Mouse (Mus musculus) lung, postnatal 14 days (tissue): ENCODE data around the gene Maml2.

Source experiments
- DNase-seq: peaks from one replicate; pipeline ENCODE4 v3.0.0; 2021

Maml2 gene

DNA sequence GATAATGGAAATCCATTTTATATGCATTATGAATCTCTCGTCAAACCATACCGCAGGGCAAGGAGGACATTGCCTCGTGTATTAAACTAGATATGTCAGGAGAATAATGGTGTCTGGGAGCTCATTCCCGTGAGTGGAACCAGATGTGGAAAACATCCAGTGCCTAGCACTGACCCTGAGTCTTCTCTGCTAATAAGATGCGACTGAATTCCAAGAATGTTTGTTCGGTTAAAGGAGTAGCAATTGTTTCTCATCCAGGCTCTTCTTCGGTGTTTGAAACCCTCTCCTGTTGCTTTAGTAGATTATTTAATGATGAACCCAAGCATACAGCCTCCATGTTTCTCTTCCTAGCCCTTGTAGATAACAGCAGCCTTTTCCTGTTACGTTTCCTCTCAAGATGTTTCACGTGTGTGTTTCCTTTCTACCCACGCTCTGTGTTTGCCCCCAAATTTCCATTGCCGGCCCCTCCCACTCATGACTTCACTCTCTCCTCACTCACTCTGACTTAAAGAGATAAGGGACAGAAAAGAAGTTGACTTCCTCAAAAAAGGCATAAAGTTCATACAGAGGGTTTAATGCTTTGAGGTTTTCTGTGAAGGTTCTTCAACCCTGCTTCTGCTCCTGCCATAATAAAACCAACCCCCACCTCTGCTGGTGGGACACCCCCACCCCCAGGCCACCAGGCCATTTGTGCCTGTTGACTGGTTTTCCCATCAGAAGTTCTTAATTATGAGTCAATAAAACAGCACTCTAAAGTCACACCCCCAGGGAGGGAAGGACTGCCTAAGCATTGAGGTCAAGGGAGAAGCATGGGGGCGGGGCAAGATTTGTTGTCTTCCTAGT, 238.9 kb downstream of the Maml2 start:
- no peak for DNase-seq

- DNase-seq = no peak
These were observed 240.4 kb downstream of the Maml2 start for GRCm38 (mm10) chr9:13538200-13538599.

DNA sequence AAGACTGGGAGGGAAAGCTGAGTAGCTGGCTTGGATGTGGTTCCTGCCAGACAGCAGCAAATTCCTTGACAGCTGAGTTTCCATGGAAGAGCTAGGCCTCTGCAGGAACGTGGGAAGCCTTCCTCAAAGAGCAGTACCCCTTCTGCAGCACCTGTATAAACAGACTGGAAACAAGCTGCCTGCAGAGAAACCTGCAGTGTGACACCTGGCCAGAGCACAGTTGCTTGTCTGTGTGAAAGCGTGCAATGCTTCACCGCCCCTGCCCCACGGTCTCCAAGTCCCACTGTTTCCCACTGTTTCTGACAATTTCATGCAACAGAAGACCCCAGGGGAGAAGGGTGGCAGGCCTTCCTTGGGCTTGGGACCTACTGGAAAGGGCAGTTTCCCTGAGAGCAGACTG, 241.8 kb downstream of the Maml2 start:
- no peak for DNase-seq

- DNase-seq = no peak
These were observed 242.5 kb downstream of the Maml2 start for GRCm38 (mm10) chr9:13540227-13540626.

DNA sequence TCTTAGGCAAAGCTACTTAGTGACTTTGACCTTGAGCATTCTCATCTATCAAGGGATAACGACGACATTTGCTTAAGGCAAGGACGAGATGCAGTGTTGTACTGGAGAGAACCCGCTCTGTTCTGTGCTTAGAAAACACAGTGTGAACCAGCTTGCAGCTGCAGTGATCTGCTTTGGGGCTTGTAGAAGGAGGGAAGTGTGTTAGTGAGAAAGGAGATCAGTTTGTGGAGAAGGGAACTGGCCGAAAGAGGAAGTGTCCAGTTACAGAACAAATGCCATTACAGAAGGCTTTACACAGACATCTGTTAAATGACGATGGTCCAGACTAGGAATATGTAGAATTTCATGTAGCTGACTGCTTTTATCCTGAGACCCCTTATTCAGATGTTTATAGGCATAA, 243.0 kb downstream of the Maml2 start:
- no peak for DNase-seq

GRCm38 (mm10) chr9:13543167-13543566, 245.4 kb downstream of the Maml2 start:
- DNase-seq = no peak

DNA sequence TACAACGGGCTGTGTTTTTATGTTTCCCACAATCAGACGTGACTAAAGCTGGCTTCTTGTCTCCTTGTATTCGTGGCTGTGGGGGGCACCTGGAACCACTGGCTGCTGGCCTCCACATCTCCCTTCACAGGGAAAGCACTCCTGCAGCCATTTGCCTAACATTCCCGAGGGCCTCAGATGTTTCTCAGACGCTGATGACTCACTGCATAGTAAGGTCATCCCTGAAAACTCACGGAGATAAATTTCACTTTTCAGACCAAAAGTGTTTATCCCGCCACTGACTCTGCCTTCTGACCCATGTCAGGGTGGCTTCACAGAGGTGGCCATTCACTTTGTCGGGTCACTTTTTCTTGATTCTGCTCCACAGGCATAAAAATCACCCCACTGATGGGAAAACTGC, 246.4 kb downstream of the Maml2 start:
- DNase-seq = no peak

DNA sequence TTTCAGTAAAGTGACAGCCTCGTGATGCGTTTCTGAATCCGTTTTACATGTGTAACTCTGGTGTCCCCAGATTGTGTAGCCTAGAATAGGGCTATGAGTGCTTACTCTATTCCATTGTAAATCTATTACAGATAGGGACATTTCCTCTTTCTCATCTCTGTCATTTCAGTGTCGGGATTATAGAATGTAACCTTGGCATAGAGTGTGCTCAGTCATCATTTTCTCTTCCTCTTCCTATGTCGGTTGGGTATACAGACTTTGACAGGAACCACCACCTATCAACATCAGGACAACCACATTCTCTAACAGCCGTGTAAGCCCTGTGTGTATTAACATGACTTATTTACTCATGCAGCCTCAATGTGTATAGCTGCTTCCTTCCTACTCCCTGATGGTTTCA, 248.0 kb downstream of the Maml2 start:
- no peak for DNase-seq

DNA sequence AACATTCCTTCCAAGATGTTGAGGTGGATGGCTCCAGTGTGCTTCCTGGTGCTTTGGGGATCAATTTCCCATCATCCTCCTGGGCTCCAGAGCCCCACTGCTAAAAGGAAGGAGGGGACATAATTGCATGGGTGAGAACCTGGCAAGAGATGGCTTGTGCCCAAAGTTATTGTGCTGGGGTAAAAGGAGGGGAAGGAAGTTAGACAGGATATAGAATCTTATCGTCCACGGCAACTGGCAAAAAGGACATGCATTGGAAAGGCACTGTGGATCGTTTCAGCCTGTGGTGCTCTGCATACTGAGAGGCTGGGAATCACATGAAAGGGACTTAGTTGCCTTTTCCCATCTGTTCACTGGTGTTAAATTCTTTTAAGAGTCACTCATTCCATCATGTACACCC, 252.2 kb downstream of the Maml2 start:
- no peak for DNase-seq

DNA sequence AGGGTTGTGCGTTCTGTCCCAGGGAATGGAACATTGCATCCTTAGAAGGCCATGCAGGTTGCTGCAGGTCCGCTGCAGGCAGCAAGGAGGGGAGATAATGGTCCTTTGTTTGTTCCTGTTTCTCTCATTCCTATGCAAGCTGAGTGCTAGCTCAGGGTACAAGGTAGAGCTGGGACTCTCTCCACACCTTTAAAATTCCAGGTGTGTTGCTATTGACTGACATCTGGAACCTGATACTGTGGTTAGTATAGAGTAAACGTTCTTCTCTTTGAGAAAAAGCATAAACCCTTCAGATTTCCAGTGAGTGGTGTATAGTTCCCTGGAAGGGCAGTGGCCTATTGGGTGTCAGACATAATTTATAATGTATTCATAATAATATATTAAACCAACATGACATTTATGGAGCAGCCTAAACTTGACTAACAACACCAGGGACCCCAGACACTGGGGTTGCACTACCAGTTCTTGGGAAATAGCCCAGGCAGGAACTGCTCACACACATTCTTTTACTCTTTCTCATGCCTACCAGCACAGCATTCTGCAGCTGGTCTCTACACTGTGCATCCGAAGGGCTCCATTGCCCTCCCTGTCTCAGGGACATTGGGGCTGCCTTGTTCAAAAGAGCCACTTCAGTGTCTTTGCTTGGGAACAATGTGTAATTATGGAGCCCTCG, 254.8 kb downstream of the Maml2 start:
- DNase-seq = no peak

DNA sequence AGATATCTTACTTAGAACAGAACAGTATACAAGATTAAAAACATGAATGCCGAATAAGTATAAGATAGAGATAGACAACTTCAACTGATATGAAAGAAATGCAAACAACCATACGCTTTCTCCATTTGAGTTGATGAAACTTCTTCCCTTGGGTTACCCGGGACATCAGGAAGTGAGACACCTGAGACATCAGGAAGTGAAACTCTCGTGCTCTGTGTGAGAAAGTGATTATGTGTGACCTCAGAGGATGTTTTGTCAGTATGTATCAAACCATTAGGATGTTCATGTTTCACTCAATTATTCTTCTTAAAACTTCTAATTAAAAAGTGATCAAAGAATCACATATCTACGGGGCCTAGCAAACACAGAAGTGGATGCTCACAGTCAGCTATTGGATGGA, 257.0 kb downstream of the Maml2 start:
- DNase-seq = no peak

GRCm38 (mm10) chr9:13555973-13556481, 258.3 kb downstream of the Maml2 start:
- DNase-seq = no peak

- DNase-seq = no peak
These were observed 258.9 kb downstream of the Maml2 start for GRCm38 (mm10) chr9:13556696-13557095.

DNA sequence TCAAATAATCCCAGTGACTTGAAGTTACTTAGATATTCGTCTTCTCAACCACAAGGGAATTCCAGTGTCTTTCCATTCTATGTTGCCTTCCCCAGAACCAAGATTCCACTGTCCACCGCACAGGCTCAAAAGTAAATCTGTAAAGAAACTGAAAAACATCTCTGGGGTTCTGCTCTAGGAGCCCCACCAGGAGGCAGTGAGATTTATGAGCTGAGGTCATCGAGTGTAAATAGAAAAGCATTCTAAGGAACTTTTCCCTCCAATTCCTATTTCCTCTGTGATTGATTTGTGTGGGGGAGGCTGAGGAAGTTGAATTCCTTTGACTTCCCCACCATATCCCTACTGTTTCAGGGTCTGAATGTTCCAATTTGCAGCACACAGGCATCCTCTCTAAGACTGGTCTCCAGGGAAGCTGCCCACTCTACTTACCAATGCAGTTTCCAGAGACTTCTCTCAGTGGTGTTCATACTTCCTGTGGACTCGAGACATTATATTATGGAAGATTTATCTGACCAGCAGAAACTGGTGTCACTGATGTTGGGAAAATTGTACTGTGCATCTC, 261.1 kb downstream of the Maml2 start:
- DNase-seq = no peak

DNA sequence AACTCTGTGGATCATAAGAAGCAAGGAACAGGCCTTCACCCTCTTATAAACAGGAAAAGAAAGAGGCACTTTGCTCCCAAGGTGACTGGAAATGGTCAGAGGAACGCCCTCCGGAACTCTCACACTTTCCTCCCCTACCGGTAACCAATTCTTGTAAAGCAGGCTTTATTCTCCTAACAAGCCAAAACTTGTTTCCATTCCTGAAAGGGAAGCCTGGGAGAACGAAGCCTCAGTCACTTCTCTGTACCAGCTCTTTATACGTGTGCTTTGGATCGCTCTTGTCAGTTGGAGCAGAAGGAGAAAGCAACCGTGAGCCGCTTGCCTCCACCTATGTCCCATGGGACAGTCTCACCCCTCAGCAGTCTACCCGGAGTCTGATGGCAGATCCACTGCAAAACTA, 262.9 kb downstream of the Maml2 start:
- no peak for DNase-seq

- no peak for DNase-seq
These were observed 263.6 kb downstream of the Maml2 start for GRCm38 (mm10) chr9:13561335-13561734.

DNA sequence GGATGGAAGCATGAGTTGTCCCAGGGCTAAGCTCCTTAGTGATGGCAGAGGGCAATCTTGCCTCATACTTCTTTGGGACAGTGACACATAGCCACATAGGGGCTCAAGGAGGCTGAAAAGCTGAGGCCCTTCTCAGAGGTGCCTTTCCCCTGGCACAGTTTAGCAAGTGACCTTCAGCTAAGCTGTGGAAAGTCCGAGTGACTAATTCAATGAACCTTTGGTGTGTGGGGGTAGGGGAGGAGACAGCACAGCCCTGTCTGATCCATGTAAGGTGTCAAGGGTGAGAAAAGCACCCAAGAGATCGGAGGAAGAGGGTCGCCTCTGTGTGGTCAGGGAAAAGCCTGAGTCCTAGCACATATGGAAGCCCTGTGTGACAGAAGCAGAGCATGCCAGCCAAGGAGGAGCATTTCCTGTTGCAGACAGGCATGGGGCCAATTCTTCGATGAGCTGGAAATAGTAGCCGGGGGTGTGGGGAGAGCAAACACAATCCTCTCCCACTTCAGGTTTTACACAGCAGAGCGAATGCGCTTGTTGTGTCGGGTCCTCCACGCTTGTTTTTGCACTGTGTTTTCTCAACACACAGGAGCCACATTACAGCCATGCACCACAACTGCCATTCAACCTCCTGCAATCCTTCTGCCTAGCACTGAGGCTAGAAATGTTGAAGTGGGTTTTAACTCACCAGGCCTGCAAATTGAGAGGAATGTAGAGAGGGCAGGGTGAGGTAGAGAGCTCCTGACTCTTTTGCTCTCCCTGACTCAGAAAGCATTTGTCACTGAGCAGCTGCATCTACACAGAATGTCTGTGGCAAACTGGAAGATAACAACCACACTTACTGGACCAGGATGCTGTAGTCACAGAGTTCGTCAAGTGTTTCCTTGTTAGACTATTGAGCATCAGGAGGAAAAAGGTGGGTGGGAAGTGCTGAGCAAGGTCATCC, 266.0 kb downstream of the Maml2 start:
- DNase-seq = peak; percentile 68

DNA sequence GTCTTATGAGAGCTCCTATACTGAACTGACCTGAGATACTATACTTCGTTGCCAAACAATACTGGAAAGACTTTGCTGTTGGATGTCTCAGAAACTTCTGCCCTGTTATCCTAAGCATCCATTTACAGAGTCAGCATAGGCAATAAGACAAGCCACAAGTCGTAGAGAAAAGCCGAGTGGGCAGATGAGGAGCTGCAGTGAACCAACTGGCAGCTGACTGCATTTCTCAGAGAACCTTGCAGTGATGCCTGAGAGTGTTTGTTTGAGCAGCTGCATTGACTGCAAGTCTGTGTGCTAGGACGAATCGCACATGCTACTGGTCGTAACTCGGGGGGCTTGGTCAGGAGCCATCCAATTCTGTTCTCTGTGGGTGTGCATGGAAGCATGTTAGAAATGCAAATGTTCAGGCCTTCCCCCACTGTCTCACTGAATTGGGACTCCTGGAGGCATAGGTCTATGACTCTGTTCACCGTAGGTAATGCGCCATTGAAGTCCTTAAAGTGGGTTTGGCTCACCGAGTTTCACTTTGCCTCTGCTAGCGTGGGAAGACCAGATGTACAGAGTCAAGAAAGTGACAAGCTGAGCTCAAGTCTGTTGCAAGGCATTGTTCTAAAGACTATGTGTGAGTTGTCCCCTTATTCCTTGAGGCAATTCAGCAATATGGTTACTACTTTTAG, 267.7 kb downstream of the Maml2 start:
- DNase-seq = no peak

DNA sequence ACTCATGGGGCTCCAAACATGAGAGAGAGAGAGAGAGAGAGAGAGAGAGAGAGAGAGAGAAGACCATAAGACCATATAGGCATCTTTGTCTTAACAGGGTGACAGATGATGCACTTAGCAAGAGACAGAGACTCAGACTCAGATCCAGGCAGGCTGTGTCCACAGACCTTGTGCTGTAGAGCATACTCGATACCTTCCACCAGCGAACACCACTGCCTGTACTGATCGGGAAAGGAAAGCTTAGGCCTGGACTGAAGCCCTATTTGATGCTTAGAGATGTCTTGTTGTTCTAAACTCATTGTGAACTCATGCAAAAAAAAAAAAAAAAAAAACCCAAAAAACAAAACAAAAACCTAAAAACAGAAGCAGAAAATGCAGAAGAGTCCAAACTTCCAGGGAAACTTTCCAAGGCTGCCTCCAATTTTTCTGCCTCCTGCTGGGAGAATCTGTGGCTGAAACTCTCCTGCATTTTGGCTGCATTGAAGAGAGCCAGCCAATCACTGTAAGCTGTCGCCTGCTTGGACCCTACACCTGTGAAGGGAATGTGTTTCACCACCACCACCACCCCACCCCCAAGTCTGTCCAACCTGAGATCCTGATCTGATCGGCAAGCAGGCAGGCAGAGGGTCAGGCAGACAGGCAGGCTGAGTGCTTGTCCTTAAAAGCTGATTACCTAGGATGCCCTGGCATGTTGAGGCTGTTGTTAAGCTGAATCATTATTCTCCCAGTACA, 268.6 kb downstream of the Maml2 start:
- DNase-seq = no peak

DNA sequence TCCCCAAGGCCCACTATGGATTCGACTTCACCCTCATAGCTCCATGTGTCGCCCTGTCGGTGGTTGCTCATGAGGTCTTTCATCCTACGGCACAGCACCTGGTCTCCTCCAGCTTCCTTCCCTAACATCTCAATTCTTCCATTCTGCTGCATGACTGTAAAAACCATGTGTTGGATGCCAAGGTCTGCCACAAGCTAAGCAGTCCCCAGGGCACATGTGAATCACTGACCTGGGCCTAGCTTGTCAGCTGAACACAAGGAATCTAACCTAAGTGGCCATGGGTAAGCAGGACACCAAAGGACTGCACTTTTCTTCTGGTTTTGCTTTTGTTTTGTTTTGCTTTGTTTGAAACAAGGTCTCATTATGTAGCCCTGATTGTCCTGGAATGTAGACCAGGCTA, 271.3 kb downstream of the Maml2 start:
- DNase-seq = no peak

DNA sequence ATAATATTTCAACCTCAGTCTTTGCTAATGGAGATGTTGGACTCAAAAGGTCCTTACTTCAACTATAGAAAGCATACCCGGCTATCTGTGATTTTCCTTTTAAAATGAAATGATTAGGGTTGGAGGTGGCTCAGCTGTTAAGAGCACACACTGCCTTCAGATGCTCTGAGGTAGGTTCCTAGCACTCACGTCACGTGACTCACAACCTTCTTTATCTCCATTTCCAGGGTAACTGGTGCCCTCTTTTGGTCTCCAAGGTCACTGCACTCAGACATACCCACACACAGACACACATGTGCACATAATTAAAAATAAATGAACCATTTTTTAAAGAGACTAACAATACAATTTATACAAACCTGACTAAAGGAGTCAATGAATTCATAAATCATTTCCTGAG, 275.1 kb downstream of the Maml2 start:
- no peak for DNase-seq

DNA sequence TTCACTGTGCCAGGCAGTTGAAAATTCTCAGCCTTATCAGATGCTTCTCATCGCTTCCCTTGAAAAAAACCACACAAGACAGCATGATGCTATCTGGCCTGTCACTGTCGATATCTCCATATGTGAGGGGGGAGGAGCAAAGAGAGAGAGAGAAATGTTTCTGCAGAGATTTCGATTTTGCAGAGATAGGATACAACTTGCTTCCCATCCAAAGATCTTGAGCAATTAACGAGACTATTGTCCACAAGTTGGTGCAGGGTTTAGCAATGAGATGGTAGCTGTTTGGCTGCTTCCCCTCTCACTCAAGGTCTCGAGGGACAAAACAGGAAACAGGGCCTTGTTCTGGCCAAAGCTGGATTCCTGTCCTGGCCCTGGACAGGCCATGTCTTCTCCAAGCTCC, 276.3 kb downstream of the Maml2 start:
- DNase-seq = no peak
